Mouse (Mus musculus): Measurements from ENCODE around the gene Crhr2.

DNA sequence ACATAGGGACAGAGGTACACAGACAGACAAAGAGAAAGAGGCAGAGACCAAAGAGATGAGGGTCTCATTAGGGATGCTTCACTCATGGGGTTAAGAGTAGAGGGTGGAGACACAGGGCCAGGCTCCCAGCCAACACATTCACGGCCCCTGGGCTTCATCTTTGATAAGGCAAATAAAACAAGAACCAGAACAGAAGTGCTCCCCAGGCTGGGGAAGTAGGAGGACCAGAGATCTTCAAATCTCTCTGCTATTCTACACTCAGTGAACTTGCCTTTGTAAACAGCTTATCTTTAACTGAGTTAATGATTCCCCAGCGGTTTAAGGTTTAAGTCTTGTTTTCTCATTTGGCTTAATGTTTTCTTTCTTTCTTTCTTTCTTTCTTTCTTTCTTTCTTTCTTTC is 42.6 kb upstream of the Crhr2 start:
- TF ChIP-seq POLR2A (IDR thresholded peaks at IDR 0.05; ENCODE audit: borderline replicate concordance, extremely low read depth, insufficient read depth, insufficient read length, poor library complexity, severe bottlenecking) (no peak), CTCF (IDR thresholded peaks at IDR 0.05; ENCODE audit: borderline replicate concordance, extremely low read depth, insufficient read depth, insufficient read length) (no peak)
